Mouse (Mus musculus) G1E (cell line): ENCODE results near the gene Slc25a20.

Experiments used
- CTCF ChIP-seq: IDR thresholded peaks from 2 replicates; pipeline ENCODE4 v1.5.1; 2012; ENCODE audit warnings: low read depth, low read length, inconsistent platforms, mixed read lengths
- GATA1 ChIP-seq: IDR thresholded peaks from 2 replicates; pipeline ENCODE4 v1.6.1; 2012; ENCODE audit warnings: borderline replicate concordance, low read length, inconsistent platforms, mixed read lengths
- POLR2AphosphoS5 ChIP-seq: IDR thresholded peaks from 2 replicates; pipeline ENCODE4 v1.6.1; 2012; ENCODE audit warnings: low read depth, low read length, inconsistent platforms; ENCODE audit not compliant: insufficient replicate concordance
- TAL1 ChIP-seq: conservative IDR thresholded peaks from 2 replicates; pipeline ENCODE4 v1.6.1; 2012; ENCODE audit warnings: low read depth, low read length, inconsistent platforms, mixed read lengths

DNA sequence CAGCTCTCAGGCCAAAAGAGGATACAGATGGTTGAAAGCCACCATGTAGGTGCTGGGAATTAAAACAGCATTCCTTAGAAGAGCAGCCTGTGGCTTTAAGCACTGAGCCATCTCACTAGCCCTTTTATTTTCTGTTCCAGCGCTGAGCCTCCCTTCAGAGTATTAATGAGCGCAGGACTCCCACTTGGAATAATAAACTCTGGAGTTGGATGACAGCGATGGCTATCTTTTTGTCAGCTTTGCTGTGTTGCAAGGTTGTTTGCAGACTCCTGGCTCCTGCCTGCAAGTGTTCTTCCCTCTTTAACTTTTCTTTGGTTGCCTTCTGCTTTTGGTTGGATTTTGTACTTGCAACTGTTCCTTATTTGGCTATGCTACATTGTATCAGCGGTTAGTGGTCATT is 32.1 kb downstream of the Slc25a20 start:
- TF ChIP-seq CTCF, result no peak
- TF ChIP-seq POLR2AphosphoS5, result no peak
- no peak for TF ChIP-seq GATA1
- no peak for TF ChIP-seq TAL1
